In the genomic region with DNA sequence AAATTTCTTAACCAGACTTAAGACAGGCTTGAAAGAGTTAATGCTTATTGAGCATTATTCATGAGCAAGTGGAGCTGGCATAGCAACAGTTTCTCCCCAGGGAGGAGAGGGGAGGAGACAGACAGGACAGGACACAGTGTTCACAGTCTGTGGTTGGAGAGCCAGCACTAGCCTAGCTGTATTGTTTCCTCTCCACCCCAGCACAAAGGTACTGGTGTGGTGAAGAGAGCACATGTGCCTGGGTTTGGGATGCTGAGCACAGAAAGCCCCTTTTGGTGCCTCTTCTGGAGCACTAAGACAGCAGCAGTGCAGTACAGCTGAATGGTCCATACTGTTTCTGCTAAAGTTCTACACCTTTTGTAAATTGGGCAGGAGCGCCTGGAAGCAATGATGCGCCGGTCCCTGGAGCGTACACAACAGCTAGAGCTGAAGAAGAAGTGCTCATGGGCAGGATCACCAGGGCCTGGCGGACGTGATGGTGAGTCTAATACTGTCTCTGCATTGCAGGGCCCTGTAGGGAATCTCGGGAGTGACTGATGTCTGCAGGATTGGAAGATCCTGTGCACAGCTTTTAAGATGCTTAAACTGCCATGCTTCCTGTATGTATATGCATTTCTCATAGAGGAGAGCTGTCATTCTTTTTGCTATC, we compare ENCODE assay signal across 10 mouse cellular contexts. TPM values are rescaled to one million over a fixed set of nuclear protein-coding genes. Genes with fewer than 3 reads are reported as not detected.
DNase-seq lines count a peak whose midpoint lies in the region; ATAC-seq and TF ChIP-seq lines count a peak whose summit lies in the region.
"Had no signal": no experiment of that assay in that cellular context is flagged by ENCODE, and none has a peak within 500 bp of the region (broad histone marks: within the 10 kb centered on the region; RNA-seq: fewer than 3 reads in every experiment).

No protein-coding gene starts in this region.

- peak overlapping the region; percentile 1; the same call in 1 of the 2 replicates for H3K4me2 ChIP-seq in midbrain, postnatal 0 days (ENCODE audit: low read depth, low read length, poor library complexity, severe bottlenecking)
- H3K4me2 ChIP-seq: limb, embryonic 15.5 days had no signal

- no peaks in the 10 kb centered on the region for H3K9me3 ChIP-seq in midbrain, postnatal 0 days (ENCODE audit: low read length)
- H3K9me3 ChIP-seq: limb, embryonic 15.5 days had no signal

- WGBS in midbrain, postnatal 0 days, result 37% methylated on average over 7 of the region's 7 CpGs
- 79% methylated on average over 7 of the region's 7 CpGs for WGBS in kidney, adult 2 months

- no peak overlapping the region for H3K27ac ChIP-seq in midbrain, postnatal 0 days (ENCODE audit: low read depth, low read length)
- no peak overlapping the region for H3K27ac ChIP-seq in kidney, adult 2 months (ENCODE audit: insufficient read depth, low read depth, low read length)
- H3K27ac ChIP-seq: limb, embryonic 15.5 days had no signal

- no peak overlapping the region for H3K9ac ChIP-seq in midbrain, postnatal 0 days (replicated peaks; ENCODE audit: low read length, poor library complexity, severe bottlenecking)
- H3K9ac ChIP-seq: limb, embryonic 15.5 days had no signal

- no peak overlapping the region for H3K4me3 ChIP-seq in midbrain, postnatal 0 days (ENCODE audit: low read depth, low read length)
- H3K4me3 ChIP-seq in kidney, adult 2 months (ENCODE audit: insufficient read depth, low read depth, low read length), result no peak overlapping the region
- H3K4me3 ChIP-seq: limb, embryonic 15.5 days had no signal

- no peaks in the 10 kb centered on the region for H3K4me1 ChIP-seq in midbrain, postnatal 0 days (ENCODE audit: insufficient read depth, low read length)
- no peaks in the 10 kb centered on the region for H3K4me1 ChIP-seq in kidney, adult 2 months (ENCODE audit: control insufficient read depth, insufficient read depth, low read length)
- H3K4me1 ChIP-seq: limb, embryonic 15.5 days had no signal

- no peak for TF ChIP-seq POLR2A in kidney, adult 2 months (IDR thresholded peaks at IDR 0.05; ENCODE audit: low read depth, low read length)

- no peaks in the 10 kb centered on the region for H3K27me3 ChIP-seq in midbrain, postnatal 0 days (ENCODE audit: insufficient read depth, low read length)
- H3K27me3 ChIP-seq in kidney, adult 2 months (replicated peaks; ENCODE audit: control insufficient read depth, insufficient read depth, low read length), result no peaks in the 10 kb centered on the region

- no peak for TF ChIP-seq CTCF in midbrain, postnatal 0 days (IDR thresholded peaks at IDR 0.05)
- TF ChIP-seq CTCF in kidney, adult 2 months (conservative IDR thresholded peaks at IDR 0.05; ENCODE audit: insufficient read depth, insufficient read length, low read depth, low read length), result no peak

- peak; percentile 85 for ATAC-seq in frontal cortex, adult (ENCODE audit: low TSS enrichment)
- ATAC-seq in midbrain, postnatal 0 days (ENCODE audit: low FRiP score), result peak; percentile 76; the same call in 1 of the 2 replicates

- H3K36me3 ChIP-seq in midbrain, postnatal 0 days (ENCODE audit: insufficient read depth, low read length), result no peaks in the 10 kb centered on the region
- H3K36me3 ChIP-seq in kidney, adult 2 months (ENCODE audit: control insufficient read depth, insufficient read depth, low read length), result no peaks in the 10 kb centered on the region
- H3K36me3 ChIP-seq: limb, embryonic 15.5 days had no signal

- DNase-seq in frontal cortex, postnatal 25 days (ENCODE audit: low spot score in 2 of 2), result no peak
- DNase-seq in cerebellum, postnatal 25 days, result peak; percentile 9 to 10
- DNase-seq in forelimb bud, embryonic 11.5 days (ENCODE audit: low read depth, low spot score), result peak; percentile 1
- peak; percentile 77 for DNase-seq in midbrain, postnatal 0 days (ENCODE audit: low spot score)
- no peak for DNase-seq in testis, postnatal 10 days (ENCODE audit: low spot score)
- DNase-seq in kidney, adult 2 months, result no peak
- no peak for DNase-seq in T-cell, adult 2 months (ENCODE audit: low spot score)

RNA-seq across cellular contexts. Expression of a gene that starts 44.8 kb away (rescaled TPM):
- total RNA-seq in midbrain, postnatal 0 days (2014; rRNA removed), result 35.6 and 38.9 TPM in 2 replicates
- 57.3 and 61.7 TPM in 2 replicates for polyA plus RNA-seq in midbrain, postnatal 0 days (2015; fragmentation: Nextera tagmentation; extraction: Ambion mirVana)
- polyA plus RNA-seq in kidney, adult 2 months (2012; rRNA removed), result 0.07 and 0.14 TPM in 2 replicates
- total RNA-seq: neutrophil, adult 5-6 weeks had no signal

Comparison
In these comparisons a context has a peak if more than half of its experiments do, and no peak if none do; other contexts are left out.
1. DNase-seq: peak in cerebellum, postnatal 25 days (2 of 2), forelimb bud, embryonic 11.5 days (single experiment) and midbrain, postnatal 0 days (single experiment); none in frontal cortex, postnatal 25 days (0 of 2), testis, postnatal 10 days (single experiment), kidney, adult 2 months (single experiment) and T-cell, adult 2 months (single experiment).
2. RNA of a gene that starts 44.8 kb away (polyA plus RNA-seq): 57.3 to 61.7 TPM in midbrain, postnatal 0 days; 0.07 to 0.14 TPM in kidney, adult 2 months; every median in the first group is over 10 times any median in the second.